Mouse (Mus musculus): Measurements from ENCODE around the gene Aqp11. TPM values are rescaled to one million over a fixed set of nuclear protein-coding genes. Genes with fewer than 3 reads are reported as not detected.

Aqp11 gene
- polyA plus RNA-seq, 1 experiment: 872 TPM

- Histone ChIP-seq H3K4me3 (ENCODE audit: control insufficient read depth, low read depth, low read length) (no peak overlapping the region), H3K36me3 (ENCODE audit: control insufficient read depth, insufficient read depth, low read length) (peaks cover 2% of the 10 kb centered on the region), H3K27me3 (ENCODE audit: control insufficient read depth, insufficient read depth, low read length) (no peaks in the 10 kb centered on the region), H3K27ac (ENCODE audit: control insufficient read depth, insufficient read depth, low read depth, low read length) (no peak overlapping the region), H3K4me1 (ENCODE audit: control insufficient read depth, insufficient read depth, low read length) (no peaks in the 10 kb centered on the region)
- TF ChIP-seq POLR2A (IDR thresholded peaks at IDR 0.05; ENCODE audit: control insufficient read depth, low read depth, low read length): no peak
- TF ChIP-seq CTCF (IDR thresholded peaks at IDR 0.05; ENCODE audit: control insufficient read depth, insufficient read depth, insufficient replicate concordance, low read depth, low read length): no peak
Measured at GRCm38 (mm10) chr7:97679239-97679638, 58.9 kb downstream of the Aqp11 start.

Other genes with a start within 250 kb of the Aqp11 start
- gene Aamdc, start 158.8 kb downstream of the Aqp11 start, polyA plus RNA-seq (2012; rRNA removed): 33.5 and 35.3 TPM in 2 replicates
- gene Rsf1, start 158.4 kb downstream of the Aqp11 start, polyA plus RNA-seq (2012; rRNA removed): 4.4 and 4.9 TPM in 2 replicates
- 23.8 and 28.2 TPM in 2 replicates for gene Clns1a, start 41.7 kb downstream of the Aqp11 start, polyA plus RNA-seq (2012; rRNA removed)
- 3.1 and 4.7 TPM in 2 replicates for gene Pak1, start 50.3 kb upstream of the Aqp11 start, polyA plus RNA-seq (2012; rRNA removed)
- gene Gdpd4, start 181.7 kb upstream of the Aqp11 start, polyA plus RNA-seq (2012; rRNA removed): 13.7 and 15.4 TPM in 2 replicates

All from testis, adult 2 months (tissue).